Mouse (Mus musculus): Measurements from ENCODE around the gene Pmpca.

DNA sequence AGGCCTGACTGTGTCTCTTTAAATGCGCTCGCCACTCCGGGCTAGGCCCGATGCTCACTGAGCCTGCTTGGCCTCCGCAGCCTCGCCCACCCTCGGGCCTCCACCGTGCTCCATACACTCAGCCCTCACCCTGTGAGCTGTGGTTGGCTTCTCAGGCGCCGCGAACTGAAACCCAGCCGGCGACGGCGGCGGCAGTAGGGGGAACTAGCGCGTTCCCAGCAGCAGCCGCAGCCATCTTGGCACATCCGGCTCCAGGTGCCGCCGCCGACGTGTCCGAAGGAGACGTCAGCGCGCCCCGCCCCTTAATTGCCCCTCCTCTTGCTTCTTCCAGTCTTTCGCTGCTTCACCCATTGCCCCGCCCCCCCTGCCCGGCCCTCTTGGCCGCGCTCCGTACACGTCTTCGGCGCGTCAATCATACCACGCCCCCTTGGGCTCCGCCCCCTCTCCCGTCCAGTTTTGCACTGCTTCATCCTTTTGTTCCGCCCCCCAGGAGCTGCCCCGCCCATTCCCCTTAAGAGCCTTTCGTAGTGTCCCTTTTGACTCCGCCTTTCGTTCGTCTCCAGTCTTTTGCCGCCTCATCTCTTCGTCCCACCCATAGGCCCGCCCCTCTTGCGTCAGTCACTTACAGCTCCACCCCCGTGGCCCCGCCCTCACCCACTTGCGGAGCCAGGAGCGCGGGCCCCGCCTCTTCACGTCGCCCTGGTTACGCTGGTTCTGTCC, 56.0 kb downstream of the Pmpca start, which contains the start of gene Sec16a:
- TF ChIP-seq CTCF (conservative IDR thresholded peaks at IDR 0.05; ENCODE audit: insufficient read depth, insufficient read length, low read depth, low read length), result no peak
- TF ChIP-seq POLR2A (IDR thresholded peaks at IDR 0.05; ENCODE audit: low read depth, low read length), result peak; percentile 47

Measured in kidney, adult 2 months (tissue).